Mouse (Mus musculus) Patski (cell line): ENCODE measurements around the gene Casz1. TPM values are rescaled to one million over a fixed set of nuclear protein-coding genes. Genes with fewer than 3 reads are reported as not detected.

ENCODE experiments used
- ATAC-seq: fragments of 100-300 bp; one replicate; pipeline ENCODE4 v1.8.0; 2021
- CTCF ChIA-PET: fragments of 350-600 bp; sonication (Branson Sonifier 250); formaldehyde crosslinking; loops from one replicate; lab custom pipeline; 2022; ENCODE audit warnings: inconsistent platforms; lab: Charles Lee
- POLR2A ChIA-PET: fragments of 350-600 bp; sonication (Branson Sonifier 250); formaldehyde crosslinking; loops from one replicate; lab custom pipeline; 2022; ENCODE audit warnings: antibody characterized with exemption, inconsistent platforms; lab: Charles Lee
- DNase-seq: peaks from one replicate; pipeline ENCODE4 v3.0.0-alpha.2; 2011; ENCODE audit warnings: low read depth, low spot score
- H3K27me3 ChIP-seq: fragments of 371-371 bp; one replicate; pipeline ENCODE4 v1.5.1; 2021
- CTCF ChIP-seq: fragments of 100-300 bp; IDR thresholded peaks from one replicate; pipeline ENCODE4 v1.5.1; 2021
- in situ Hi-C: fragments of 300-500 bp; cut with MboI; formaldehyde crosslinking; loops from 3 replicates; pipeline ENCODE4 v1.11.1; 2018; ENCODE audit warnings: low pct_unique_long_range_greater_than_20kb, mixed read lengths
- polyA plus RNA-seq: library from polyadenylated mRNA; unstranded; gene quantifications from one replicate; pipeline ENCODE4 v1.2.3, GENCODE M21; 2021

The Casz1 gene
- polyA plus RNA-seq, 1 experiment from 2014 or later, result 6.0 TPM

DNA sequence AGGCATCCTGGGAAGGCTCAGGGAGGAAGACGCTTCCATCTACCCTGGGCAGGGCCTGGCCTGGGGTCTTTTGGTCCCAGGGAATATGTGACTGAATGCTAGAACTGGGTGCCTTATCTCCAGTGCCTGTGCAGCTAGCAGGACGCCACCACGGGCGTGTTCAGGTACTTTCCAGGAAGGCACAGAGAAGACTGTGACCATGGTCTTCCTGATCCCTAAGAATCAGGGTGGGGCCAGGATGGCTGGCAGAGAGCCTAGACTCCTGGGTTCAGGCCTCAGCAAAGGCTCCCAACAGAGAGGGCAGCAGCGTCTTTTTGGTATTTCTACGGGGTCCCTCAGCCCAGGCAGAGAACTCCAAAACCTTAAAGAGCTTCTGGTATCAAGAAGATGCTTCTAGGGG is 146.3 kb downstream of the Casz1 start:
- no peak for TF ChIP-seq CTCF
- no peaks in the 10 kb centered on the region for H3K27me3 ChIP-seq
- ChIA-PET CTCF (no interaction called here), POLR2A (no interaction called here)
- DNase-seq, result no peak
- no peak for ATAC-seq
- in situ Hi-C loops, result no loop called here

DNA sequence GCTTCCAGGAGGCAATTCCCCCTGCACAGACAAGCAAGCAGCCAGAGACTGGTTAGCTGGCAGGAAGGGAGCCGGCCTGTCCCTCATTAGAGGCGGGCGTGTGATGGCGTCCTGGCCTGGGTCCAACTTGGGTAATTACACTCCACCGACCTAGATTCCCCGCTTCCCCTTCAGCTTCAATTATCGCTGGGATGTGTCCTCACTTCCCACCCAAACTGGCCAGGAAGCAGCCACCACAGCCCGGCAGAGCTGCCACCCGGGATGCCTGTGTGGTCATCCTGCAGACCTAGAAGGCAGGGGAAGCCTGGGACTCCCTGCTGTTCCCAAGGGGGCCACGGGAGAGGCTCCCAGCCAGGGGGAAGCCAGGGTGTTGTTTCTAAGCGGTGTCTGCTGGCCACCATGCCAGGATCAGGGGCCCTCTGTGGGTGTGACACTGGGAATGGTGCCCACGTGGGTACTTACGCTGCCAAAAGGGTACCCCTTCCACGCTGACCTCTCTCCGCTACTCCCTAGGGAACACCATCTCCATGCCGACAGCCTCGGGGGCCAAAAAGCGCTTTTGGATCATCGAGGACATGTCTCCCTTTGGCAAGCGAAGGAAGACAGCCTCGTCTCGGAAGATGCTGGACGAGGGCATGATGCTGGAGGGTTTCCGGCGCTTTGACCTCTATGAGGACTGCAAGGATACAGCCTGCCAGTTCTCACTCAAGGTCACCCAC is 146.9 kb downstream of the Casz1 start:
- in situ Hi-C loops, result no loop called here
- ChIA-PET POLR2A (no interaction called here), CTCF (no interaction called here)
- no peak for TF ChIP-seq CTCF
- no peaks in the 10 kb centered on the region for H3K27me3 ChIP-seq
- no peak for DNase-seq
- no peak for ATAC-seq

DNA sequence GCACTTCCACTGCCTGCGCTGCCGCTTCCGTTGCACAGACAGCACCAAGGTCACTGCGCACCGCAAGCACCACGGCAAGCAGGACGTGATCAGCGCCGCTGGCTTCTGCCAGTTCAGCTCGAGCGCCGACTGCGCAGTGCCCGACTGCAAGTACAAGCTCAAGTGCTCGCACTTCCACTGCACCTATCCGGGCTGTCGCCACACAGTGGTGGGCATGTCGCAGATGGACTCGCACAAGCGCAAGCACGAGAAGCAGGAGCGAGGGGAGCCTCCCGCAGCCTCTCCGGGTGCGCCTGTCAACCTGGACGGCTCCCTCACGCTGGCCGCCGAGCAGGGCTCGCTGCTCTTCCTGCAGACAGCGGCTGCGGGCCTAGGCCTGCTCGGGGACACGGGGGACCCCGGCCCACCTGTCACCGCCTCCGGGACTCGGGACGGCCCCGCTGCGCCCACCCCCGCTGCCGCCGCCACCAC is 147.6 kb downstream of the Casz1 start:
- DNase-seq, result no peak
- TF ChIP-seq CTCF, result no peak
- H3K27me3 ChIP-seq, result no peaks in the 10 kb centered on the region
- in situ Hi-C loops, result no loop called here
- CTCF ChIA-PET, result no interaction called here
- no peak for ATAC-seq
- POLR2A ChIA-PET, result no interaction called here

DNA sequence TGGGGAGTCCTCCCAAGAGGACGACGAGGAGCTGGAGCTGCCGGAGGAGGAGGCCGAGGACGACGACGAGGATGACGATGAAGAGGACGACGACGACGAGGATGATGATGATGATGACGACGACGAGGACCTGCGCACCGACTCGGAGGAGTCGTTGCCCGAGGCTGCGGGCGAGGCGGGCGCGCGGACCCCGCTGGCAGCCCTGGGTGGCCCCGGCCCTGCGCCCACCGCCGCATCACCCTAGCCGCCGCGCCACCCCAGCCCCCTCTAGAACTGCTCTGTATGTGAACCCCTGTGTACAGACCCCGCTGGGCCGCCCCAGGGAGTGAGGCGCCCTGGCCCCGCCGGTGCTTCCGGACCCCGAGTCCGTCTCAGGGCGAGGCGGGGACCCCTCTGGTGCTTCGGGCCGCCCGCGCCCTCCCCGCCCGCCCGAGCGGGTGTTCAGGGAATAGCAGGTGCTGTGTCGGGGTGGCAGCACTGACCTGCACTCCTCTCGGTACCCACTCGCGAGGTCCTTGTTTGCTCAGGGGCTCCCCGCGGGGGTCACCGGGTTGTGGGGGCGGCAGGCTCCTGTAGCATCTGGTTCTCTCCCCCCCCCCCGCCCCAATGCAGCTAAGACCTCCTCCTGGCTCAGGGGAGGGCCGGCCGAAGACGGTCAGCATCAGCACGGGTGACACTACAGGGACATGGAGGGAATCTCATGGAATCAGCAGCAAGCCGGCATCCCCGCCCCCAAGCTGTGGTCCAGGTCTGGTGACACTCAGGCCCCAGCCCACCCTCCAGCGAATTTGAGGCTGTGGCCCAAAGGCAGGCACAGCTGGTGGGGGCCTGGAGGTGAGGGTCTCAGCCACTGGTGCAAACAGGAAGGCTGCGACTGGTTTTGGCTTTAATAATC is 148.3 kb downstream of the Casz1 start:
- in situ Hi-C loops, result no loop called here
- TF ChIP-seq CTCF, result no peak
- no peaks in the 10 kb centered on the region for H3K27me3 ChIP-seq
- ATAC-seq (no peak), DNase-seq (no peak)
- POLR2A ChIA-PET, result no interaction called here
- CTCF ChIA-PET, result no interaction called here

DNA sequence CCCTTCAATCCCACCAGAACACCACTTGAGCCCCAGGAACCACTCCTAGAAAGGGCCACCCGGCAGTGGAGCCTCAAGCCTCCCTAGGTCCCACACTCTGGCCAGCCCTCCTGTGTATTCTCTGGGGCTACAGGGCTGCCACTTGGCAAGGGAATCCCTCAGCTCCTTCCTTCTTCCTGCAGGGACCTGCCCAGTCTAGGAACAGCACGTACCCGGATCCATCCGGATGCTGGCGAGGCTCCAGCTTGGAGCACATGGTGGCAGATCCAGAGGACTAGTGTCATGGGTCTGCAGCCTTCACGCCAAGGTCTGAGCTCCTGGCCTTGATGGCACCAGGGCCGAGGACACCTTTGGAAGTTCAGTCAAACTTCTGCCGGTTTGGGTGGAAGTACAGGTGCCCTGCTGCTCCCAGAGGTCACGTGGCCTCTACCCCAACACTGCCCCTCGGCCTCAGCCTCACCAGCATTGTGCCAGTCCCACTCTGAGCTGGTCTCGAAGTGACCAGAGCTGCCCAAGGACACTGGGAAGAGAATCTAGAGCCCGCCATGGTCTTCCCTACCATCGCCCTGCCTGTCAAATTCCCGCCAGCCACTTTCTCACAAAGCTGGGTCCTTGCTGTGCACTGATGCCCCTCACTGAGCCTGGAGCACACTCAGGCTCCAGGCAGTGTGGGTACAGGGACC is 151.0 kb downstream of the Casz1 start:
- no peak for DNase-seq
- no peaks in the 10 kb centered on the region for H3K27me3 ChIP-seq
- in situ Hi-C loops, result no loop called here
- no peak for TF ChIP-seq CTCF
- CTCF ChIA-PET, result no interaction called here
- POLR2A ChIA-PET, result no interaction called here
- ATAC-seq, result no peak

DNA sequence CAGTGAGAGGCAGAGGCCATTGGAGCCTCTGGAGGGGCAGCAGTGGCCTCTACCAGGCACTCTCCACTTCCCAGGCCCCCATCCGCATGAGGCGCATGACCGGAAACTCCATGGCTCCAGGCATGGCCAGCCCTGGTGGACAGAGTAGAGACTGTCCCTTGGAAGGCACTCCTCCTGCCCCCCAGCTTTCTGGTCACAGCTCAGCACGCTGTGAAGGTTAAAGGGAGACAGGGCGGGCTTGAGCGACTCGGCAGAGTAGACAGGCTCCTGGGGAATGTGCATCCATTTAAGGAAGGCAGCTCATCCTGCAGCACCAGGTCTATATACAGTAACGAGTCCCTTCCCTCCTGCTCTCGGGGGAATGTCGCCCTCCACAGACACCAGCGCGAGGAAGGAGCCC is 155.8 kb downstream of the Casz1 start:
- ChIA-PET CTCF (no interaction called here), POLR2A (no interaction called here)
- ATAC-seq (no peak), DNase-seq (no peak)
- no peaks in the 10 kb centered on the region for H3K27me3 ChIP-seq
- in situ Hi-C loops, result no loop called here
- TF ChIP-seq CTCF, result no peak

DNA sequence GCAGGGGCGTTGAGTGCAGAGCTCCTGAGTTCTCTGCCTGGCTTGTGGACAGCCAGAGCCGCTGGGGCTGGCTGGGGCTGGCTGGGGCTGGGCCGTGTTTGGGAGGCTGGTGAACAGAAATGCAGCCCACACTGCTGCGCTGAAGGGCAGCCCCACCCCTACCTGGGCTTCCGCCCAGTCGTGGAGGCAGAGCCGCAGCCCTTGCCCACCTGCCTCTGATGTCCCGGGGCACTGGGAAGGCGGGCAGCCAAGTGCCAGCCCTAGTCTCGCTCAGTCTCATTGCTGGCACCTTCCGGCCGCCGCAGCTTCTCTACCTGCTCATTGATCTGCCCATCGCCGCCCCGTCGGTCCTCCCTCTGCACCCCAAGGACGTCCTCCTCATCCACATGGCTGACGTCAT is 156.9 kb downstream of the Casz1 start:
- in situ Hi-C loops, result no loop called here
- H3K27me3 ChIP-seq, result no peaks in the 10 kb centered on the region
- no peak for ATAC-seq
- TF ChIP-seq CTCF, result no peak
- CTCF ChIA-PET, result no interaction called here
- POLR2A ChIA-PET, result no interaction called here
- no peak for DNase-seq

DNA sequence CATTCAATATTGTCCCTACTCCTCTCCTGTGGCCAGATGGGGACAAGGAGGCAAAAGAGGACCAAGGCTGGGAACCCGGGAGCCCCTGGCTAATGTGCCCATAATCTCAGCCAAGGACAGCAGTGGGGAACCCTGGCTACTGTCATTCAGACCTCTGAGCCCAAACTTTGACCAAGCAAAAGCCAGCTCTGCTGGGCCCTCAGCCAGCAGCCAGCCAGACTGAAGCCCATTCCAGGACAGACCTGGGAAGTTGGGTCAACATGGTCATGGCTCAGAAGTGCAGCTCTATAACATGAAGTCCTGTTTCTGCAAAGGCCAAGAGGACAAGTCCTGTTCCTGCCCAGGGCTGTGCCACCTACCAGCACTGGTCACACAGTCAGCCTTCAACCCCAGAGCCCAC is 157.9 kb downstream of the Casz1 start:
- DNase-seq (no peak), ATAC-seq (no peak)
- no peak for TF ChIP-seq CTCF
- CTCF ChIA-PET, result no interaction called here
- POLR2A ChIA-PET, result no interaction called here
- no peaks in the 10 kb centered on the region for H3K27me3 ChIP-seq
- in situ Hi-C loops, result no loop called here

DNA sequence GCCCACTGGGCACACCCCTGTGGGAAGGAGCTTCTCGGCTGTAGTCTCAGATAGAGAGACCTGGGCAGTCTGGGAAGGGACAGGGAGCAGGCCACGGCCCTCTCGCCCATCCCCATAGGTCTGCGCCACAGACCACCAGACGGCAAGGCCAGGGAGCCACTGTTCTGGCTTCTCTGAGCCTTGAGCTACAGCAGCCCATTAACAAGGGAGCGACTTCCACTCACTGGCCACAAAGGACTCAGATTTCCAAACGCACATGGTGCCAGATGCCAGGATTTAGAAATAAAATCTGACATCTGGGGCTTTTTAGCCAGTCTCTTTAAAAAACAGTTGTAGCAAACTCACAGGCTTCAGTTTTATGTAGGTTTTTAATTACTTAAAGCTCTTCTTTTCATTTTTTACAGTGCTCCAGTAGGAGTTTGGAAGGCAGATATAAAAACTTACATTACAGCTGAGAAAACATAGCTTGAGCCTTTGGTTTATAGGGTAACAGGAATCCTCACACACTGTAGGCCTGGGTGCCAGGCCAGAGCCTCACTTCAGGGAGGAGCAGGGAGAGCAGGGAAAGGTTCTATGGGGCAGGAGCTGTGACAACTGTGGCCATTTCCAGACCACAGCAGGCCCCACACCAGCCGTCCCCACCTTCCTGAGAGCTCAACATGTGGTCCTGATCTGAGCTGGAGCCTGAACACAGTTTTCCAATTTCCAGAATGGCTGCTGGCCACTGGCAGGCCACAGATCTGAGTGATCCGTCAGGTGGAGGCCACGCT is 160.5 kb downstream of the Casz1 start:
- ChIA-PET CTCF (no interaction called here), POLR2A (interaction anchor here (1.0 kb wide), 1 partner anchor 11 kb away, joined by 3 read pairs; no protein-coding TSS in a partner anchor)
- DNase-seq (no peak), ATAC-seq (no peak)
- in situ Hi-C loops, result no loop called here
- no peak for TF ChIP-seq CTCF
- no peaks in the 10 kb centered on the region for H3K27me3 ChIP-seq

DNA sequence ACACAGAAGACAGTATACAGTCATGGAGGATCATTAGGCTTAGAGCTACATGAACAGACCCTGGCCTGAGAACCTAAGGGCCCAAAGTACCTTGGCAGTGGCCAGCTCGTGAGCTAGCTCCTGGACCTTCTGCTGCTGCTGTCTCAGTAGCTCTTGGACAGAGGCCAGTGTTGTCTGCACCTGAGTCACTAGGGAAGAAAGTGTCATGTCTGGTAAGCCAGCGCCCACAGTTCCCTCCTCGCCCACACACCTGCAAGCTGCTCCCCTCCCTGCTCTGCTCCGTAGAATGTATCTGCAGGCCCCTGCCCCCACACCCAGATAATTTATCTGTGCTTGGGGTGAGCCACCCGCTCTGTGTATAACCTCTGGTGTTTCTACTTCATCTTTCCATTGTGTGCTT is 161.9 kb downstream of the Casz1 start:
- in situ Hi-C loops, result no loop called here
- TF ChIP-seq CTCF, result no peak
- CTCF ChIA-PET, result no interaction called here
- POLR2A ChIA-PET, result no interaction called here
- ATAC-seq (no peak), DNase-seq (no peak)
- H3K27me3 ChIP-seq, result no peaks in the 10 kb centered on the region
